Mouse (Mus musculus): ENCODE measurements around the gene Rhof.

The Rhof gene

GRCm38 (mm10) chr5:123149451-123150400 is 17.2 kb upstream of the Rhof start:
- in situ Hi-C loops (cut with MboI; ENCODE audit: low sequenced_read_pairs) = no loop called here

DNA sequence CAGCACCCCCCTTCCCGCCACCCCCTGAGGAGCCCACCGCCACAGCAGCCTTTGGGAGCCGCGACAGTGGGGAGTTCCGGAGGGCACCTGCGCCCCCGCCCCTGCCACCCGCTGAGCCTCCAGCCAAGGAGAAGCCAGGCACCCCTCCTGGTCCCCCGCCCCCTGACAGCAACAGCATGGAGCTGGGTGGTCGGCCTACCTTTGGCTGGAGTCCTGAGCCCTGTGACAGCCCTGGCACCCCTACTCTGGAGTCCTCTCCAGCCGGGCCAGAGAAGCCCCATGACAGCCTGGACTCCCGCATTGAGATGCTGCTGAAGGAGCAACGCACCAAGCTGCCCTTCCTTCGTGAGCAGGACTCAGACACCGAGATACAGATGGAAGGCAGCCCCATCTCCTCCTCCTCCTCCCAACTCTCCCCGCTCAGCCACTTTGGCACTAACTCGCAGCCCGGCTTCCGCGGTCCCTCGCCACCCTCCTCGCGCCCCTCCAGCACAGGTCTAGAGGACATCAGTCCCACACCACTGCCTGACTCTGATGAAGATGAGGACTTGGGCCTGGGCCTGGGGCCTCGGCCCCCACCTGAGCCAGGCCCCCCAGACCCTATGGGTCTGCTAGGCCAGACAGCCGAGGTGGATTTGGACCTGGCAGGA is 15.7 kb upstream of the Rhof start:
- in situ Hi-C loops (cut with MboI; ENCODE audit: low sequenced_read_pairs) = no loop called here

- in situ Hi-C loops (cut with MboI; ENCODE audit: low sequenced_read_pairs) = no loop called here
These were observed 15.1 kb upstream of the Rhof start for GRCm38 (mm10) chr5:123147569-123147968.

- in situ Hi-C loops (cut with MboI; ENCODE audit: low sequenced_read_pairs) = no loop called here
These were observed 13.9 kb upstream of the Rhof start for GRCm38 (mm10) chr5:123146357-123146756.

GRCm38 (mm10) chr5:123144746-123145590 is 12.5 kb upstream of the Rhof start:
- in situ Hi-C loops (cut with MboI; ENCODE audit: low sequenced_read_pairs) = no loop called here

GRCm38 (mm10) chr5:123143971-123144745 is 11.7 kb upstream of the Rhof start:
- in situ Hi-C loops (cut with MboI; ENCODE audit: low sequenced_read_pairs) = no loop called here

DNA sequence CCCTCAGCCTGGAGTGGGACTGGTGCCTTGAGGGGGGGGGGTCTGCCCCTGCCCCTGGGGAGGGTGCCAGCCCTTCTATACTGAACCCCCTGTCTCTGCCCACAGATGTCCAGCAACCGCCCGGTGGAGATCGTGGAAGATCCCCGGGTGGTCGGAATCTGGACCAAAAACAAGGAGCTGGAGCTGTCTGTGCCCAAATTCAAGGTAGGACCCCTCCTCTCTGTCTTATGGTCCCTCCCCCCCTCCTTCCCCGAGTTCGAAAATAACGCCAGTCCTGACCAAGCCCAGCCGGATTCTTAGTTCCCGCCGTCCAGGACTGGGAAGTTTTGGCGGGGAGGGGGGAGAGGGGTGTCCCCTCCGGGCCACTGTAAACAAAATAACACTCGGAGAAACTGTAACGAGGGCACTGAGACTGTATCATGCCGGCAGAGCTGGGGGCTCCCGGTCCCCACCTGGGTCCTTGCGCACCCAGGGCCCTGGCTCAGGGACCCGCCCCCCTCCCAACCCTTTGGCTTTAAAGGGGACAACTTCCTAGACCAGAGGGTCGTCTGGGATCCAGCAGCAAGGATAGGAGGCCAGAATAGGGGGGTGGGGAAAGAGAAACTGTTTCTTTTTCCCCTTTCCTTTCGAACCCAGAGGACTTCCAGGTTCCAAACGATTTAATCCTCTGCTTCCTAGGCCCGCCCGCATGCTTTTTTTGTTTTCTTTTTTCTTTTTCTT is 10.9 kb upstream of the Rhof start:
- in situ Hi-C loops (cut with MboI; ENCODE audit: low sequenced_read_pairs) = no loop called here

GRCm38 (mm10) chr5:123142161-123143157 is 10.0 kb upstream of the Rhof start, which contains the start of gene Setd1b:
TSS of gene Setd1b (plus strand) at chr5:123142193.
- in situ Hi-C loops (cut with MboI; ENCODE audit: low sequenced_read_pairs) = no loop called here

DNA sequence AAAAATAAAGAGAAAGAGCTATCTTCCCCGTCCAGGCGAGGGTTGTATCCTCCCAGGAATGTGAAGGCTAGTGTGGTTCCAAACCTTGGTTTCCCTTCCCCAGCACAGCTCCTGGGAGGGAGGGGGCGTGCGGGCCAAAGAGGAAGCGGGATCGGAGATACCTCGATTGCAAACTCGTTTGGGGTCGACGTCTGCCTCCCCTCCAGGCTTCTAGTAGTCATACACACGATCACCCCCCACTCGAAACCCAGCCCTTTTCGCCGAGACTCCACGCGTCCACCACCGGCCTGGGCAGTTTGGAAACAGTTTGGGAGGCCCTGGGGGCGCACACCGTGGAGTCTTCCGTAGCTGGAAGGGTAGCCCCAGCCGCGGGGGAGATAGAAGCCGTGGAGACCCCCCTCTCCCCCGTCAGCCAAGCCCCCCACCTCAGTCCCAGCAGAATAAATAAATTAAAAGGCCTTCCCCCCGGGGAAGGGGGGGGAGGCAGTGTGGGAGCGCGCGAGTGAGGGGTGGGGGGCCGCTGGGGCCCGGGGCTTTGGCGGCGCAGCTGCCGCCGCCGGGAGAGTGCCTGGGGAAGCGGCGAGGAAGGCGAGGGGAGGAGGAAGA is 9.2 kb upstream of the Rhof start:
- in situ Hi-C loops (cut with MboI; ENCODE audit: low sequenced_read_pairs) = no loop called here

DNA sequence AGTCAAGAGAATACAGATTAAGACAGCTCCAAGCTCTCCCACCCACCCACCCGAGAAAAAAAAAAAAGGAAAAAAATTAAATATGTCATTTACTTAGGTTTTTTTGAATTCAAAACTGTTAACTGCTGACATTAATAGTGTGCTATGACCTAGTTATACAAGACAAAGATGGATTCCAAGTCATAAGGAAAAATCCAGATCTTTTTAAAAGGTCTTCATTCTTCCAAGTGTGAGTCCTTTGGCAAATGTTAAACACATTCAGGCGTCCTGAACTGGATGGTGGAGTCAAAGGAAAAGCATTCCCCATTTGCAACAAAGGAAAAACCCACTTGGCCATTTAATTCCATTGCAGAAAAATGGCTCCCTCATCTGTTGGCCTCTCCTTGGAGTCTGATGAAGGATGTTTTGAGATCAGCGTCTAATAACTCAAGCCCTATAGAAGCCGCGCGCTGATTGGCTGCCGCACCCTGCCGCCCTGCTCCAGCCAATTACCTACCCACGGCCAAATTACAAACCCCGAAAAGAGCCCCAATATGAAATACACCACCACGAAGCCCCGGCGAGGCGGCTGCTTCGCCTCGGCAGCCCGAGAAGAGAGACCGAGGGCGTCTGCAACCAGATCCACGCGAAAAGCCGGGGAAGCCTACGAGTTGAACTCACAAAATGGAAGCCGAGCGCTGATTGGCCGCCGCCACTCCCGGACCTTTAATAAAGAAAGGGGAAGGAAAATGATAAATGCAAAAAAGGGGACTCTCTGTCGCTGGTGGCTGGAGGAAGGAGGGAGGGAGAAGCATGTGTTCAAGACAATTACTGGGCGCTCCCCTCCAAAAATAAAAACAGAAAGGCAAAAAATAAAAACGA is 8.4 kb upstream of the Rhof start:
- in situ Hi-C loops (cut with MboI; ENCODE audit: low sequenced_read_pairs) = no loop called here

DNA sequence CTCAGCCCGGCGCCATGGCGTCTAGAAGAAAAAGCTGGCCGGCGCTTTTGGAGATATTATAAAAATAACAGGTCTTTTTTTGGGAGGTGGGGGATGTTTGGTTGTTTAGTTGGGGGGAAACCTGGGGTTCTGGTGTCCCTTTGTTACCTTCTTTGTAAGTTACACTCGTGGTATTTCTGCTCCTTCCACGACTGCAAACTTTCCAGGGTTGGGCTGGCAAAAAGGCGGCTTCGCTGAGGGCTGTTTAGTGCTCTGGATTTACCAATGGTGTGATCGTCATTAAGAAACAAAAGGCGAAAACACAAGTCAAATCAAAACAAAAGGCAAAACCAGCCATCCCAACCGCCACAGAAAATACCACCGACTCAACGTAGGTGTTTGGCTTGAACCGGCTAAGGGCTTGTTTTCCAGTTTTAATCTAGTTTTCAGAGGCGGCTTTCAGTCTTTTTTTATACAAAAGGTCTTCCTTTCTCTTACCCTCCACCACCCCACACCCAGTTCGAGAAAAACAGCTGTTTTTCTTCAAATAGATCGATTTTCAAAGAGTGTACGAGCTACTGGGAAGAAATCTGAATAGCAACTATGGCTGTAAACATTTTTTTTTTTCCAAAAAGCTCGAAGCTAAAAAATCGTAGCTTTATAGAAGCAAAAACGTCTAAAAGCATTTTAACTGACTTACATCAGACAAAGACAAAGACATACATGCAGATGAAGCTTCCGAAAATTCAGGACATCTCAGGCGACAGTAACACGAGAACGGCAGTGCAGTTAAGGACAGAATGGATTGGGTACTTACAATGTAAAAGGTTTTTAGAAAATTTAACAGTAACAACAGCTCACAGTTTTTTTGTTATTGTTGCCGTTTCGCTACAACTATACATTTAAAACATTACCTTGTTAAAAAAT is 7.5 kb upstream of the Rhof start:
- in situ Hi-C loops (cut with MboI; ENCODE audit: low sequenced_read_pairs) = no loop called here

GRCm38 (mm10) chr5:123138953-123139721 is 6.6 kb upstream of the Rhof start:
- in situ Hi-C loops (cut with MboI; ENCODE audit: low sequenced_read_pairs) = no loop called here

DNA sequence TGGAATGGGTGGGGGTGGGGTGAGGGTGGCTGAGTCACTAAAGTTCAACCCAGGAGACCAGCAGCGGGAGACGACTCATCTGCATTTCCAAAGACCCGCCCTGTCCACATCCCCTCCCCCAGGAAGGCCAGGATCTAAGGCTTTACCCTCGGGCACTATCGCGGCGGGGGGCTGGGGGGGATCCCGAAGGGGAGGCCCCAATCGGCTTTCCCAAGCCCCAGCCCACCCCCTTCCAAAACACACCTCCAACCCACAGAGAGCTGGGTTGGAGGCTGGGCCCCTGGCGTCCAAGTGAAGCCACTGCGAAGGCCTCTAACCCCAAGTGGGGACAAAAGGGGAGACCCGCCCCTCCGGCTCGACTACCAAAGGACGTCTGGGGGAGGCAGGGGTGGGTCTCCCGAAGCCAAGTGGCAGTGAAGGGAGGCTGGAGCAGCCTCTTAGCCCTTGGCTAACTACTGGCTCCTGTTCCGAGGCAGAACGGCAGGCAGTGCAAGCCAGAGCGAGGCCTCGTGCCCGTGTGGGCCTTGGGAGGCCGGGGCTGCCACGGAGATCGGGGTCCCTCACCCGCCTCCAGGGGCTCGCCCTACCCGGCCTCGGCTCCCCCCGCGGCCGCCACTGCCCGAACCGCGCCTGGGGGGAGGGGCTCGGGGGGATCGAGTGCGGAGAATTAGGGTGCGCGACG is 5.9 kb upstream of the Rhof start:
- in situ Hi-C loops (cut with MboI; ENCODE audit: low sequenced_read_pairs) = no loop called here

DNA sequence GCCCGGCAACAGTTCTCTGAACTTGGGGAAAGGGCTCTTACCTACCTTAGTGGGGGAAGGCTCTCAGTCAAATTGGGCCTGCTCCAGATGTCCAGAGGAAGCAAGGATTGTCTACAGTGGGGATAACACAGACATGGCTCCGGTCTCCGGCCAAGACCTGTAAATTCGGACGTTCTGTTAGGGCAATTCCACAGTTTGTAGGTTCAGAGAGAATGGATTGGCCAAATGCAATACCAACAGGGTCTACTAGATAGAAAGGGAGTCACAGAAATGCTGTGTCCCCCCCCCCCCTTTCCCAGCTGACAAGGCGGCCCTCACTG is 5.4 kb upstream of the Rhof start:
- in situ Hi-C loops (cut with MboI; ENCODE audit: low sequenced_read_pairs) = no loop called here

Measured in CH12F3 (cell line).